Mouse (Mus musculus) regulatory T cell (primary cell): ENCODE measurements around the gene Pcmt1.

Experiments used
- in situ Hi-C: fragments of 300-600 bp; cut with MboI, MseI; formaldehyde crosslinking; loops from one replicate; pipeline ENCODE4 v1.15.1; 2025; ENCODE audit warnings: high pct_unique_total_duplicates

Gene Pcmt1

GRCm38 (mm10) chr10:7680731-7681301, at the start of gene Pcmt1, which contains the start of gene Lats1:
Gene Pcmt1 (minus strand): TSS chr10:7681136.
Gene Lats1 (plus strand): TSS chr10:7681214.
- in situ Hi-C loops = loop anchor here (5.0 to 25.0 kb wide), 3 partner anchors 41 to 1869 kb away; partner anchors contain the start of genes Fbxo5 and Mtrf1l

- in situ Hi-C loops = no loop called here
Measured at GRCm38 (mm10) chr10:7727011-7727410, 46.1 kb upstream of the Pcmt1 start.

GRCm38 (mm10) chr10:7726501-7726812, 45.5 kb upstream of the Pcmt1 start:
- in situ Hi-C loops = no loop called here

- in situ Hi-C loops = no loop called here
Measured at GRCm38 (mm10) chr10:7725751-7726500, 45.0 kb upstream of the Pcmt1 start, which contains the start of gene Katna1. Gene Katna1 (plus strand): TSS chr10:7726000.

- in situ Hi-C loops = no loop called here
Measured at GRCm38 (mm10) chr10:7715056-7715455, 34.1 kb upstream of the Pcmt1 start.

GRCm38 (mm10) chr10:7712506-7712905, 31.6 kb upstream of the Pcmt1 start:
- in situ Hi-C loops = no loop called here

- in situ Hi-C loops = no loop called here
Measured at GRCm38 (mm10) chr10:7710121-7710520, 29.2 kb upstream of the Pcmt1 start.

GRCm38 (mm10) chr10:7702586-7702985, 21.6 kb upstream of the Pcmt1 start:
- in situ Hi-C loops = no loop called here

GRCm38 (mm10) chr10:7700120-7700519, 19.2 kb upstream of the Pcmt1 start:
- in situ Hi-C loops = no loop called here

GRCm38 (mm10) chr10:7695286-7695685, 14.3 kb upstream of the Pcmt1 start:
- in situ Hi-C loops = loop anchor here (25.0 kb wide), 2 partner anchors 708 to 1883 kb away; partner anchors contain the start of genes Fbxo5 and Mtrf1l

GRCm38 (mm10) chr10:7686902-7687301, 6.0 kb upstream of the Pcmt1 start:
- in situ Hi-C loops = loop anchor here (25.0 kb wide), 2 partner anchors 700 to 1875 kb away; partner anchors contain the start of genes Fbxo5 and Mtrf1l

- in situ Hi-C loops = loop anchor here (5.0 to 25.0 kb wide), 3 partner anchors 40 to 1870 kb away; partner anchors contain the start of genes Fbxo5 and Mtrf1l
Measured at GRCm38 (mm10) chr10:7682249-7682648, 1.3 kb upstream of the Pcmt1 start.

GRCm38 (mm10) chr10:7681343-7682025, 548 bp upstream of the Pcmt1 start:
- in situ Hi-C loops = loop anchor here (5.0 to 25.0 kb wide), 3 partner anchors 41 to 1869 kb away; partner anchors contain the start of genes Fbxo5 and Mtrf1l

- in situ Hi-C loops = no loop called here
Measured at GRCm38 (mm10) chr10:7673673-7674072, 7.3 kb downstream of the Pcmt1 start.

GRCm38 (mm10) chr10:7667342-7667802, 13.6 kb downstream of the Pcmt1 start, which contains the start of gene Nup43:
Gene Nup43 (plus strand): TSS chr10:7667503.
- in situ Hi-C loops = no loop called here

- in situ Hi-C loops = no loop called here
Measured at GRCm38 (mm10) chr10:7664889-7665288, 16.0 kb downstream of the Pcmt1 start.

- in situ Hi-C loops = no loop called here
Measured at GRCm38 (mm10) chr10:7664027-7664526, 16.9 kb downstream of the Pcmt1 start.

- in situ Hi-C loops = no loop called here
Measured at GRCm38 (mm10) chr10:7663159-7664026, 17.5 kb downstream of the Pcmt1 start.

- in situ Hi-C loops = no loop called here
Measured at GRCm38 (mm10) chr10:7662471-7663141, 18.3 kb downstream of the Pcmt1 start.

- in situ Hi-C loops = no loop called here
Measured at GRCm38 (mm10) chr10:7651057-7651456, 29.9 kb downstream of the Pcmt1 start.
